Mouse (Mus musculus): ENCODE measurements around the gene Defa20. TPM values are rescaled to one million over a fixed set of nuclear protein-coding genes. Genes with fewer than 3 reads are reported as not detected.
"Not testable (repeated sequence)": the region's sequence is repeated elsewhere in the genome, so short reads cannot be mapped to it uniquely, and the experiment has no call there.

Defa20 gene
- polyA plus RNA-seq (2012; ENCODE audit: insufficient read depth, insufficient read length, low replicate concordance, missing spikeins) = not detected in 2 replicates

GRCm38 (mm10) chr8:21508958-21509357, at the start of gene Defa20:
Gene Defa20 (plus strand): TSS chr8:21509258.
- H3K27ac ChIP-seq (ENCODE audit: insufficient read depth, low read depth, low read length); H3K4me3 ChIP-seq (ENCODE audit: insufficient read depth, low read depth, low read length); H3K4me1 ChIP-seq (ENCODE audit: control insufficient read depth, insufficient read depth, low read length): not testable (repeated sequence)
- no CpG with 5 or more reads among the region's 2 CpGs for WGBS

GRCm38 (mm10) chr8:21528732-21529131, 19.7 kb downstream of the Defa20 start, which contains the start of gene Defa32:
Gene Defa32 (plus strand): TSS chr8:21529032.
- not testable (repeated sequence) for H3K4me1 ChIP-seq (ENCODE audit: control insufficient read depth, insufficient read depth, low read length); H3K4me3 ChIP-seq (ENCODE audit: insufficient read depth, low read depth, low read length); H3K27ac ChIP-seq (ENCODE audit: insufficient read depth, low read depth, low read length)
- no CpG with 5 or more reads among the region's 2 CpGs for WGBS

Other genes starting within 250 kb of the Defa20 start
- gene Defa27, start 193.7 kb upstream of the Defa20 start, polyA plus RNA-seq (2012; ENCODE audit: insufficient read depth, insufficient read length, low replicate concordance, missing spikeins) = not detected in 2 replicates
- not detected in 2 replicates for gene Defa29, start 182.2 kb upstream of the Defa20 start, polyA plus RNA-seq (2012; ENCODE audit: insufficient read depth, insufficient read length, low replicate concordance, missing spikeins)
- gene Defa2, start 130.7 kb upstream of the Defa20 start, polyA plus RNA-seq (2012; ENCODE audit: insufficient read depth, insufficient read length, low replicate concordance, missing spikeins) = not detected in 2 replicates
- not detected in 2 replicates for gene Defa33, start 117.4 kb upstream of the Defa20 start, polyA plus RNA-seq (2012; ENCODE audit: insufficient read depth, insufficient read length, low replicate concordance, missing spikeins)
- not detected in 2 replicates for gene Defa36, start 81.8 kb upstream of the Defa20 start, polyA plus RNA-seq (2012; ENCODE audit: insufficient read depth, insufficient read length, low replicate concordance, missing spikeins)
- not detected in 2 replicates for gene Gm7849, start 52.7 kb upstream of the Defa20 start, polyA plus RNA-seq (2012; ENCODE audit: insufficient read depth, insufficient read length, low replicate concordance, missing spikeins)
- not detected in 2 replicates for gene Defa32, start 19.8 kb downstream of the Defa20 start, polyA plus RNA-seq (2012; ENCODE audit: insufficient read depth, insufficient read length, low replicate concordance, missing spikeins)
- not detected in 2 replicates for gene Defa37, start 56.1 kb downstream of the Defa20 start, polyA plus RNA-seq (2012; ENCODE audit: insufficient read depth, insufficient read length, low replicate concordance, missing spikeins)
- gene Defa28, start 73.7 kb downstream of the Defa20 start, polyA plus RNA-seq (2012; ENCODE audit: insufficient read depth, insufficient read length, low replicate concordance, missing spikeins) = not detected in 2 replicates
- not detected in 2 replicates for gene Gm7861, start 85.2 kb downstream of the Defa20 start, polyA plus RNA-seq (2012; ENCODE audit: insufficient read depth, insufficient read length, low replicate concordance, missing spikeins)
- gene Defa26, start 108.9 kb downstream of the Defa20 start, polyA plus RNA-seq (2012; ENCODE audit: insufficient read depth, insufficient read length, low replicate concordance, missing spikeins) = not detected in 2 replicates
- gene Defa17, start 146.5 kb downstream of the Defa20 start, polyA plus RNA-seq (2012; ENCODE audit: insufficient read depth, insufficient read length, low replicate concordance, missing spikeins) = not detected in 2 replicates
- gene Defa34, start 156.5 kb downstream of the Defa20 start, polyA plus RNA-seq (2012; ENCODE audit: insufficient read depth, insufficient read length, low replicate concordance, missing spikeins) = not detected in 2 replicates
- not detected in 2 replicates for gene AY761184, start 194.4 kb downstream of the Defa20 start, polyA plus RNA-seq (2012; ENCODE audit: insufficient read depth, insufficient read length, low replicate concordance, missing spikeins)
- gene Defa24, start 225.2 kb downstream of the Defa20 start, polyA plus RNA-seq (2012; ENCODE audit: insufficient read depth, insufficient read length, low replicate concordance, missing spikeins) = not detected in 2 replicates

All from olfactory bulb, adult 2 months (tissue).